Mouse (Mus musculus): ENCODE data around the gene Slc44a5. TPM values are rescaled to one million over a fixed set of nuclear protein-coding genes. Genes with fewer than 3 reads are reported as not detected.

Slc44a5 gene
- polyA plus RNA-seq, 1 experiment from 2014 or later, result 0.56 TPM

DNA sequence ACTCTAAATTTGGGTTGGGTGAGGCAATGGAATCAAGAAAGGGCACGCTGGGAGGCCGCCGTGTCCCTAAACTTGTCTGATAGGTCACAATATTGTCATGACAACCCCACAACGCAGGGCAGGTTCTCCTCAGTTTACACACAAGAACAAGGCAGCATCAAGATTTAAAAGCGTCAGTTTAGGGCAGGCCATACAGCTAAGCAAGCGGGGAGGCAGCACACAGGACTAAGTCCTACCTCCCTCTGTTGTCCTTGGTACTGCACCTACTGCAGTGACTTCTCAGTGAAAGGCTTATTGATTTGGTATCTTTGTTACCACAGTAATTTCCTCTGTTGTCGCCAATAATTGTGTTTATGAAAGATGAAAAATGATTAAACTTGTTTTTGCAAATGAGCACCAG lies 109.7 kb downstream of the Slc44a5 start:
- no peak overlapping the region for H3K4me2 ChIP-seq (ENCODE audit: low read depth, low read length)
- no peak overlapping the region for H3K9ac ChIP-seq (ENCODE audit: low read depth, low read length)
- H3K27me3 ChIP-seq (replicated peaks; ENCODE audit: control insufficient read depth, insufficient read depth, low read length), result no peaks in the 10 kb centered on the region
- no peaks in the 10 kb centered on the region for H3K9me3 ChIP-seq (ENCODE audit: control insufficient read depth, low read length)
- no peak overlapping the region for H3K4me3 ChIP-seq (ENCODE audit: low read length)
- WGBS, result 69% methylated on average over 7 of the region's 7 CpGs
- peaks cover 3% of the 10 kb centered on the region; the same call in 1 of the 2 replicates for H3K4me1 ChIP-seq (ENCODE audit: control insufficient read depth, insufficient read depth, low read length)
- H3K36me3 ChIP-seq (ENCODE audit: control insufficient read depth, insufficient read depth, low read length), result no peaks in the 10 kb centered on the region
- ATAC-seq, result no peak
- H3K27ac ChIP-seq (ENCODE audit: low read length), result no peak overlapping the region

DNA sequence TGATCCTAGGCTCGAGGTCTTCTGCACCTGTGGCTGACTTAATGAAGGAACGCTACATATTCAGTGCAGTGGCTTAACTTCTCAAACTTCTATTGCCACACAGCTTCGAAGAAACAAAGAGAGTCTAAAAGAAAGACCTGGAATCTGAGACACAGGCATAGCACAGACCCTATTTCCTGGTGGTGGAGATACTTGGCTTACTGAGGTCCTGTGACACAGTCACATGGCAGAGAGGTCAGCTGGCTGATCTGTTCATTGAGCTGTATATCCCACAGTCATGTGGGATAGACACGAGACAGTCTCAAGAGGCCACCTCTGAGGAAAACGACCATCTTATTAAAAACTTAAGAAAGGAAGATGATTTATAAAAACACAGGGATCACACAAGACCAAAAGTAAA lies 116.8 kb downstream of the Slc44a5 start:
- H3K36me3 ChIP-seq (ENCODE audit: control insufficient read depth, insufficient read depth, low read length), result no peaks in the 10 kb centered on the region
- H3K4me3 ChIP-seq (ENCODE audit: low read length), result no peak overlapping the region
- no peaks in the 10 kb centered on the region for H3K27me3 ChIP-seq (replicated peaks; ENCODE audit: control insufficient read depth, insufficient read depth, low read length)
- no peaks in the 10 kb centered on the region for H3K9me3 ChIP-seq (ENCODE audit: control insufficient read depth, low read length)
- no peak overlapping the region for H3K9ac ChIP-seq (ENCODE audit: low read depth, low read length)
- 72% methylated on average over 5 of the region's 5 CpGs for WGBS
- H3K27ac ChIP-seq (ENCODE audit: low read length), result no peak overlapping the region
- no peak for ATAC-seq
- H3K4me2 ChIP-seq (ENCODE audit: low read depth, low read length), result no peak overlapping the region
- peaks cover 4% of the 10 kb centered on the region; the same call in 1 of the 2 replicates for H3K4me1 ChIP-seq (ENCODE audit: control insufficient read depth, insufficient read depth, low read length)

DNA sequence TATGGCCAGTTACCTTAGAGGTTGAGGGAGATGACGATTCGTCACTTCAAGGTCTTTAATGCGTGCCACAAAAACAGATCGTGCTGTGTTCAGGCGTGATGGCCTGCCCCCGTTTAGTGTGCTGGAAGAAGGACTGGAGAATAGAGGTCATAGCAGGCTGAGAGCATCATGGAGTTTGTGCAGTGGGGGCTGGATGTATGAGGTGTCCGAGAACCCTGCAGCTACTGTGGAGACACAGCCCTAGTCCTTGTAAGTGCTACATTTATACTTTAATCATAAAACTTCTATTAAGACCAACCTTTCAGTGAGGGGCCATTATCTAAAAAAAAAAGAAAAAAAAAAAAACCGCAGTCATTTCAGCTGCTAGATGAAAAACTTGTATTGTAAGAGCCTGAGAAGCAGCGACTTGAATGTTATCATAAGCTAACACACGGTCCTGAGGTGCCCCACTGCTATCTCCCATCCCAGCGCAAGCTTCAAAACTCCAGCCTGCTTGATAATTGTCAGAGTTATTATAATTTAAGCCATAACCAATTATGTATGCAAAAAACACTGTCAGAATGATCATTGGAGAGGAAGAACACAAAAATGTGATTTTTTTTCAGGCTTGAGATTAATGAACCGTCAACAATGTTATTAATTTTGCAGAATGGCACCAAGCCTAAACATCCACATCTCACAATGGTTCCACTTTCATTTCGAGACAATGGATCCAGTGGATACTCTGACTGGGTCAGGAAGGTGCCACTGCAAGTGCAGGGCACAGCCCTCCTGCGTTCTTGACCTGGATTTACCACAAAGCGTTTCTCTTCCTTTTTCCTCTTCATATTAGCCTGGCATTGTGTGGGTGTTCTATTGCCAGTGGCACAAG lies 118.5 kb downstream of the Slc44a5 start:
- 0 out of 2 replicates have a peak, but pooled peaks cover 3% of the 10 kb centered on the region for H3K4me1 ChIP-seq (ENCODE audit: control insufficient read depth, insufficient read depth, low read length)
- WGBS, result 59% methylated on average over 15 of the region's 15 CpGs
- H3K4me3 ChIP-seq (ENCODE audit: low read length), result no peak overlapping the region
- no peak overlapping the region for H3K4me2 ChIP-seq (ENCODE audit: low read depth, low read length)
- H3K9ac ChIP-seq (ENCODE audit: low read depth, low read length), result no peak overlapping the region
- no peaks in the 10 kb centered on the region for H3K9me3 ChIP-seq (ENCODE audit: control insufficient read depth, low read length)
- peak; percentile 60; the same call in 1 of the 2 replicates for ATAC-seq
- no peak overlapping the region for H3K27ac ChIP-seq (ENCODE audit: low read length)
- no peaks in the 10 kb centered on the region for H3K27me3 ChIP-seq (replicated peaks; ENCODE audit: control insufficient read depth, insufficient read depth, low read length)
- no peaks in the 10 kb centered on the region for H3K36me3 ChIP-seq (ENCODE audit: control insufficient read depth, insufficient read depth, low read length)

DNA sequence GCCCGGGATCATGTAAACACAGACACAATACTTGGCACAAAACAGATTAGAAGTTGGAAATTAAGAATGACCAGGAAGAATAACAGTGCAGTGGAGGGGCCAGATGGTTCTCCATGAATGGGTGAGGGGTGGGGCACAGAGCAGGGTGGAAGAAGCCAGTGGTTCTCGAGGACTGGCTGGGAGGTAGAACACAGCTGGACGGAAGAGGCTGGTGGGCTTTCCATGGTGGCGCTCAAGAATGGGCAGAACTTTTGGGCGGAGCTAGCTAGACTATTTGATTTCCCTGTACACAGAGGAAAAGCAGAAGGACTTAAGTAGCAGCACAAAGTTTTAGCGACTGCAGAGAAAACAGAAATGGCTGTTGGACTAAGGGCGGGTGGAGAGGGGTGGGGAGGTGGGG lies 119.2 kb downstream of the Slc44a5 start:
- Histone ChIP-seq H3K9me3 (ENCODE audit: control insufficient read depth, low read length) (no peaks in the 10 kb centered on the region), H3K36me3 (ENCODE audit: control insufficient read depth, insufficient read depth, low read length) (no peaks in the 10 kb centered on the region), H3K27me3 (replicated peaks; ENCODE audit: control insufficient read depth, insufficient read depth, low read length) (no peaks in the 10 kb centered on the region), H3K4me3 (ENCODE audit: low read length) (no peak overlapping the region), H3K27ac (ENCODE audit: low read length) (no peak overlapping the region), H3K9ac (ENCODE audit: low read depth, low read length) (no peak overlapping the region), H3K4me2 (ENCODE audit: low read depth, low read length) (peak overlapping the region; percentile 14; the same call in 1 of the 2 replicates), H3K4me1 (ENCODE audit: control insufficient read depth, insufficient read depth, low read length) (0 out of 2 replicates have a peak, but pooled peaks cover 3% of the 10 kb centered on the region)
- no peak for ATAC-seq
- 30% methylated on average over 7 of the region's 7 CpGs for WGBS

DNA sequence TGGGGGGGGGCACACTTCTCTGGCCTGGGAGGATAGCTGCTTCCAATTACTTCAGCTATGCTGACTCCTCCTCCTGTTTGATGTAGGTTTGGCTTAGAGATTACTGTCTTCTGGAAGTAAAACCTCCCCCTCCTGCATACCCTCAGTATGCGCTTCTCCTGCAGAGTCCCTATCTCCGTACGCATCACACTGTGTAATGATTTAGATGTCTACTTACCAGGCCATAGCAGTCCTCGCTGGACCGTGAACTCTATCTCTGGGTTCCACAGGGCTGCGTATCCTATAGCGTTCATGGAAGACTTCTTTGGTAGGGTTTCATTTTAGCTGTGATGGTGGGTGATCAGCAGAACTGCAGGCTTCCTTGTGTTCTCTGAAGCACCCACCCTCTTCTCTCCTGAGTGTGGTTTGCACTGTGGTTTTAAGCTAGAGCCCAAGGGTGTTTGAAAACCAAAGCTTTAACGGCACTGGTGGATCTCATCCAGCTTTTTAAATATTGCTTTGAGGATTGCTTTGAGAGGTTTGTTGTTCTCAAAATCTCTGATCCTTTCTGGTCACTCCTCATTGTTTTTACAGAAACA lies 120.6 kb downstream of the Slc44a5 start:
- WGBS, result 66% methylated on average over 8 of the region's 8 CpGs
- Histone ChIP-seq H3K4me2 (ENCODE audit: low read depth, low read length) (no peak overlapping the region), H3K27me3 (replicated peaks; ENCODE audit: control insufficient read depth, insufficient read depth, low read length) (no peaks in the 10 kb centered on the region)

DNA sequence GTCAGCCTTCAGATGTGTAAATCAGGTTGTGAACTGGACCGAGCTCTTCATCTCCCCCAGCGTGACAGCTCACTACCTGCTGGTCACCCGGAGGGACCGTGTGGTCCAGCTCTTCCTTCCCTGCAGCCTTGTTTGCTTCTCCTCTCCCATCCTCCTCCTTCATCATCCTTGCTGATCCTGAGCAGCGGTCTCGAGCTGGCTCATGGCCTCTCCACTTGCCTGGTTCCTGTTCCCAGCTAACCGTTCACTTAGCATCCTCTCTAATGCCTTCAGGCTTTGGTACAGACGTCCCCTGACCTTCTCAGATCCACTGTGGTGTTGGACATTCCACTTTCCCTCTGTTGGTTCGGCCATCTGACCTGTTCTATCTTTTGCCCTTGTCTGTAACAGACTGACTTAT lies 128.4 kb downstream of the Slc44a5 start:
- Histone ChIP-seq H3K9ac (ENCODE audit: low read depth, low read length) (no peak overlapping the region), H3K4me3 (ENCODE audit: low read length) (no peak overlapping the region), H3K4me2 (ENCODE audit: low read depth, low read length) (no peak overlapping the region), H3K27ac (ENCODE audit: low read length) (no peak overlapping the region), H3K9me3 (ENCODE audit: control insufficient read depth, low read length) (no peaks in the 10 kb centered on the region; the same call in 1 of the 2 replicates), H3K27me3 (replicated peaks; ENCODE audit: control insufficient read depth, insufficient read depth, low read length) (no peaks in the 10 kb centered on the region), H3K36me3 (ENCODE audit: control insufficient read depth, insufficient read depth, low read length) (no peaks in the 10 kb centered on the region), H3K4me1 (ENCODE audit: control insufficient read depth, insufficient read depth, low read length) (no peaks in the 10 kb centered on the region)
- WGBS, result 85% methylated on average over 9 of the region's 9 CpGs
- no peak for ATAC-seq

More for the DNA sequence above, 120.6 kb downstream of the Slc44a5 start:
- Histone ChIP-seq H3K36me3 (ENCODE audit: control insufficient read depth, insufficient read depth, low read length) (no peaks in the 10 kb centered on the region), H3K9me3 (ENCODE audit: control insufficient read depth, low read length) (no peaks in the 10 kb centered on the region; the same call in 1 of the 2 replicates), H3K4me3 (ENCODE audit: low read length) (no peak overlapping the region), H3K9ac (ENCODE audit: low read depth, low read length) (no peak overlapping the region), H3K4me1 (ENCODE audit: control insufficient read depth, insufficient read depth, low read length) (0 out of 2 replicates have a peak, but pooled peaks cover 3% of the 10 kb centered on the region), H3K27ac (ENCODE audit: low read length) (no peak overlapping the region)
- ATAC-seq, result no peak

DNA sequence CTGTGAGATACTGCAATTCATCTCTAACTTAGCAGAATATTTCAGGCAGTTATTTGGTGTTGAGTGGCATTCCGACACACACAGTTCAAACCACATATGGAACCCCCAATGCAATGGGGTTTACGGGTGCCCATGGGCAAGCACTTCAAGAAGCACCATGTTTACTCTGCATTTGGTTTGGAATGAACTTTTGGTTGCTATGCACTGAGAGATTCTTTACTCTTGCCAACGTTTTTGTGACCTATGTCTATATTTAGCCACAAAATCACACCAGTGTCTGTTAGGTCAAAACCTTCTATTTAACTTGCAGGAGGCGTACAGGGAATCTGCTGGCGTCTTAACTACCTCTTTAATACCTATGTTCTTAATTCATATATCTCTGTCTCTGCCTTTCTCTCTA lies 137.3 kb downstream of the Slc44a5 start:
- H3K4me1 ChIP-seq (ENCODE audit: control insufficient read depth, insufficient read depth, low read length), result no peaks in the 10 kb centered on the region
- ATAC-seq, result no peak
- H3K4me2 ChIP-seq (ENCODE audit: low read depth, low read length), result no peak overlapping the region
- no peak overlapping the region for H3K4me3 ChIP-seq (ENCODE audit: low read length)
- WGBS, result 62% methylated on average over 5 of the region's 5 CpGs
- no peaks in the 10 kb centered on the region for H3K36me3 ChIP-seq (ENCODE audit: control insufficient read depth, insufficient read depth, low read length)
- no peaks in the 10 kb centered on the region for H3K27me3 ChIP-seq (replicated peaks; ENCODE audit: control insufficient read depth, insufficient read depth, low read length)
- no peak overlapping the region for H3K9ac ChIP-seq (ENCODE audit: low read depth, low read length)
- no peak overlapping the region for H3K27ac ChIP-seq (ENCODE audit: low read length)
- no peaks in the 10 kb centered on the region for H3K9me3 ChIP-seq (ENCODE audit: control insufficient read depth, low read length)

DNA sequence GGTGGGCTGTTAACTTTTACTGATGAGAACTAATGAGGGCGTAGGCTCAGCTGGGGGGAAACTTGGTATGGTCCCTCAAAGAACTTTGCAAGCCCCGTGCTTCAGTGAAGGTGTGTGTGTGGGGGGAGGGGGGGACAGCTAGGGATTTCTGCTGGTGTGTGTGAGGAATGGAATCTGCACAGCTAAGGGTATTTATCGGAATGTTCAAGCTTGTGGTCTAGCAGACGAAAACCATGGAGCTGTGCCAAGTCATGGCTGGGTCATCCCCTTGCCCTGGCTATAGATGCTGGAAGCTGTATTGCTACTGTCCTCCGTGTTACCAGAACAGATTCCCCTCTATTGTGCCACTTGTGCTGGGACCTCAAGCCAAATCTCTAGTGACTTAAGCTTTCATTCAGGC lies 138.0 kb downstream of the Slc44a5 start:
- WGBS, result 58% methylated on average over 5 of the region's 5 CpGs
- no peak overlapping the region for H3K4me2 ChIP-seq (ENCODE audit: low read depth, low read length)
- no peaks in the 10 kb centered on the region for H3K9me3 ChIP-seq (ENCODE audit: control insufficient read depth, low read length)
- no peak for ATAC-seq
- H3K36me3 ChIP-seq (ENCODE audit: control insufficient read depth, insufficient read depth, low read length), result no peaks in the 10 kb centered on the region
- no peaks in the 10 kb centered on the region for H3K27me3 ChIP-seq (replicated peaks; ENCODE audit: control insufficient read depth, insufficient read depth, low read length)
- no peak overlapping the region for H3K4me3 ChIP-seq (ENCODE audit: low read length)
- H3K9ac ChIP-seq (ENCODE audit: low read depth, low read length), result no peak overlapping the region
- H3K27ac ChIP-seq (ENCODE audit: low read length), result no peak overlapping the region
- no peaks in the 10 kb centered on the region for H3K4me1 ChIP-seq (ENCODE audit: control insufficient read depth, insufficient read depth, low read length)

DNA sequence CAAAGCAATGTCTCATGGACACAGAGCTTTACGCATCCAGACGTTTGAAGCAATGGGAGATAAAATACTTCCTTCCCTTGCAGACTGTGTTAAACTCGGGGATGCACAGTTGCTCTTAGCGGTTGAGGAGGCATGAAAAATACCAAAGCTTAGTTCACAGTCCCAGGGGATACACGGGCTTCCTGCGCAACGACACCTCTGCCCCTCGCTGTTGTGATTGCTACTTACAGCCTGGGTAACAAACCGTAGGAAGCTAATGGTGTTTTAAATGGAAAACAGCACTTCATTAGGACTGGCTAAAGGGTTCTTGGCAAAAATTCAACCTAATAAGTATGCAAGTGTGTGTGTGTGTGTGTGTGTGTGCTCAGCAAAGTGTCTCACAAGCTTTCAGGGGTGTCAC lies 141.8 kb downstream of the Slc44a5 start:
- ATAC-seq, result no peak
- Histone ChIP-seq H3K27ac (ENCODE audit: low read length) (no peak overlapping the region), H3K36me3 (ENCODE audit: control insufficient read depth, insufficient read depth, low read length) (no peaks in the 10 kb centered on the region), H3K4me2 (ENCODE audit: low read depth, low read length) (no peak overlapping the region), H3K4me1 (ENCODE audit: control insufficient read depth, insufficient read depth, low read length) (no peaks in the 10 kb centered on the region), H3K9ac (ENCODE audit: low read depth, low read length) (no peak overlapping the region), H3K9me3 (ENCODE audit: control insufficient read depth, low read length) (no peaks in the 10 kb centered on the region), H3K4me3 (ENCODE audit: low read length) (no peak overlapping the region), H3K27me3 (replicated peaks; ENCODE audit: control insufficient read depth, insufficient read depth, low read length) (no peaks in the 10 kb centered on the region)
- WGBS, result 75% methylated on average over 9 of the region's 9 CpGs

All from intestine, embryonic 16.5 days (tissue).